Mouse (Mus musculus) midbrain, postnatal 0 days (tissue): ENCODE results near the gene Gm8879. TPM values are rescaled to one million over a fixed set of nuclear protein-coding genes. Genes with fewer than 3 reads are reported as not detected.
"Not testable (repeated sequence)": the region's sequence is repeated elsewhere in the genome, so short reads cannot be mapped to it uniquely, and the experiment has no call there.

Source experiments
- ATAC-seq: fragments of 200-750 bp; cut with Nextera tagmentation; 2 replicates; pipeline ENCODE4 v1.8.0; 2017; ENCODE audit warnings: moderate number of reproducible peaks, mild to moderate bottlenecking, moderate TSS enrichment, moderate library complexity; ENCODE audit not compliant: low FRiP score
- DNase-seq: peaks from one replicate; pipeline ENCODE4 v3.0.0-alpha.2; 2015; ENCODE audit warnings: low spot score
- H3K27ac ChIP-seq: fragments of 300-500 bp; sonication (generic); 2 replicates; pipeline ENCODE4 v1.5.1; 2014; ENCODE audit warnings: low read depth, mild to moderate bottlenecking, low read length, mixed read lengths
- H3K27me3 ChIP-seq: fragments of 300-500 bp; sonication (generic); 2 replicates; pipeline ENCODE4 v1.6.1; 2014; ENCODE audit warnings: low read length, control low read depth, mixed read lengths; ENCODE audit not compliant: insufficient read depth
- H3K36me3 ChIP-seq: fragments of 300-500 bp; sonication (generic); 2 replicates; pipeline ENCODE4 v1.6.1; 2014; ENCODE audit warnings: low read length, control low read depth, mixed read lengths; ENCODE audit not compliant: insufficient read depth
- H3K4me1 ChIP-seq: fragments of 300-500 bp; sonication (generic); 2 replicates; pipeline ENCODE4 v1.6.1; 2014; ENCODE audit warnings: mild to moderate bottlenecking, control low read depth, antibody characterized with exemption, low read length, mixed read lengths; ENCODE audit not compliant: insufficient read depth
- H3K4me2 ChIP-seq: fragments of 300-500 bp; sonication (generic); 2 replicates; pipeline ENCODE4 v1.6.1; 2014; ENCODE audit warnings: low read depth, mild to moderate bottlenecking, low read length, mixed read lengths; ENCODE audit not compliant: poor library complexity, severe bottlenecking
- H3K4me3 ChIP-seq: fragments of 300-500 bp; sonication (generic); 2 replicates; pipeline ENCODE4 v1.5.1; 2014; ENCODE audit warnings: low read depth, mild to moderate bottlenecking, low read length, moderate library complexity
- H3K9ac ChIP-seq: fragments of 300-500 bp; sonication (generic); replicated peaks from 2 replicates; pipeline ENCODE4 v1.6.1; 2014; ENCODE audit warnings: mild to moderate bottlenecking, low read length, moderate library complexity, mixed read lengths; ENCODE audit not compliant: poor library complexity, severe bottlenecking
- H3K9me3 ChIP-seq: fragments of 300-500 bp; sonication (generic); 2 replicates; pipeline ENCODE4 v1.6.1; 2016; ENCODE audit warnings: low read length, control low read depth
- WGBS: fragments of 180-500 bp; shearing (Covaris S2); extraction: QIAGEN DNeasy Blood & Tissue Kit; methylation state at CpG from one replicate; pipeline ENCODE4 v1.1.7; 2014; 5-methylcytosine and 5-hydroxymethylcytosine counted together
- polyA plus RNA-seq: library from polyadenylated mRNA; unstranded; fragments of >200 nt; fragmentation: Nextera tagmentation; extraction: Ambion mirVana; gene quantifications from 2 replicates; pipeline ENCODE4 v1.2.1, GENCODE M21; 2015
- total RNA-seq: library from RNA; depleted of rRNA; stranded (reverse); fragments of >200 nt; gene quantifications from 2 replicates; pipeline ENCODE4 v1.2.3, GENCODE M21; 2014; rRNA removed

Gm8879 gene
- total RNA-seq (not detected in 2 replicates), polyA plus RNA-seq (not detected in 2 replicates)

- H3K4me3 ChIP-seq, DNase-seq, H3K36me3 ChIP-seq, H3K9me3 ChIP-seq, H3K27ac ChIP-seq, ATAC-seq, H3K27me3 ChIP-seq, H3K4me2 ChIP-seq, H3K9ac ChIP-seq, H3K4me1 ChIP-seq: not testable (repeated sequence)
- no CpG with 5 or more reads among the region's 3 CpGs for WGBS
These were observed at the start of gene Gm8879 for GRCm38 (mm10) chr5:11127334-11127733. Gene Gm8879, plus strand, starts transcription at chr5:11127634.

GRCm38 (mm10) chr5:11138031-11138430 lies 10.6 kb downstream of the Gm8879 start:
- not testable (repeated sequence) for DNase-seq, H3K9me3 ChIP-seq, H3K4me2 ChIP-seq, H3K4me1 ChIP-seq, H3K27ac ChIP-seq, H3K9ac ChIP-seq, H3K36me3 ChIP-seq, ATAC-seq, H3K27me3 ChIP-seq, H3K4me3 ChIP-seq
- 95% methylated on average over 12 of the region's 12 CpGs for WGBS

Other genes starting within 250 kb of the Gm8879 start
- not detected in 2 replicates for gene Gm8871, start 179.8 kb upstream of the Gm8879 start, total RNA-seq
- gene Gm8871, start 179.8 kb upstream of the Gm8879 start, polyA plus RNA-seq: not detected in 2 replicates
- gene Gm8857, start 179.8 kb upstream of the Gm8879 start, total RNA-seq: not detected in 2 replicates
- not detected in 2 replicates for gene Gm8857, start 179.8 kb upstream of the Gm8879 start, polyA plus RNA-seq
- gene Gm5861, start 55.4 kb downstream of the Gm8879 start, total RNA-seq: not detected in 2 replicates
- gene Gm5861, start 55.4 kb downstream of the Gm8879 start, polyA plus RNA-seq: not detected in 2 replicates
- not detected in 2 replicates for gene Gm8890, start 128.4 kb downstream of the Gm8879 start, total RNA-seq
- gene Gm8890, start 128.4 kb downstream of the Gm8879 start, polyA plus RNA-seq: not detected in 2 replicates
- not detected in 2 replicates for gene Speer1, start 213.9 kb downstream of the Gm8879 start, total RNA-seq
- not detected in 2 replicates for gene Speer1, start 213.9 kb downstream of the Gm8879 start, polyA plus RNA-seq